Mouse (Mus musculus) left cerebral cortex, adult 18-20 months (tissue): ENCODE data around the gene Dpm3. TPM values are rescaled to one million over a fixed set of nuclear protein-coding genes. Genes with fewer than 3 reads are reported as not detected.

Source experiments
- microRNA-seq, 2 experiments: library from miRNA; unstranded; fragments of <30 nt; microRNA quantifications; one replicate each; pipeline ENCODE4 v1.2.0; 2021
- total RNA-seq, 2 experiments: library from RNA; stranded (reverse); gene quantifications; 2 replicates each; pipeline ENCODE4 v1.2.3; 2021

The Dpm3 gene
- total RNA-seq, 2 experiments from 2014 or later = 56.5 to 56.6 TPM

Small RNAs within 50 kb of the gene (microRNA-seq; reads per million reads assigned to microRNA genes)
- gene Mir92b = 6,610 to 10,586 reads per million in 2 experiments

Other genes with a start within 250 kb of the Dpm3 start
- gene Rusc1, start 166.0 kb upstream of the Dpm3 start, total RNA-seq = 100 to 1,000 TPM; 186 to 198 TPM
- gene Gm43738, start 158.3 kb upstream of the Dpm3 start, total RNA-seq = not detected
- 100 to 1,000 TPM; 110 to 111 TPM for gene Fdps, start 157.4 kb upstream of the Dpm3 start, total RNA-seq
- not detected for gene Pklr, start 123.2 kb upstream of the Dpm3 start, total RNA-seq
- 10 to 100 TPM; 14.4 to 21.9 TPM for gene Hcn3, start 99.2 kb upstream of the Dpm3 start, total RNA-seq
- gene Clk2, start 94.6 kb upstream of the Dpm3 start, total RNA-seq = 10 to 100 TPM; 40.9 to 45.0 TPM
- 10 to 100 TPM; 63.2 to 63.7 TPM for gene Scamp3, start 81.9 kb upstream of the Dpm3 start, total RNA-seq
- gene Fam189b, start 76.2 kb upstream of the Dpm3 start, total RNA-seq = 10 to 100 TPM; 48.1 to 58.5 TPM
- 10 to 100 TPM; 61.5 to 64.9 TPM for gene Gba, start 56.4 kb upstream of the Dpm3 start, total RNA-seq
- 10 to 100 TPM; 16.0 to 19.4 TPM for gene Thbs3, start 44.2 kb upstream of the Dpm3 start, total RNA-seq
- 10 to 100 TPM; 83.2 to 97.1 TPM for gene Mtx1, start 32.3 kb upstream of the Dpm3 start, total RNA-seq
- gene Muc1, start 30.3 kb upstream of the Dpm3 start, total RNA-seq = under 1 TPM; 0.45 to 0.63 TPM
- 10 to 100 TPM; 66.0 to 67.7 TPM for gene Krtcap2, start 13.4 kb upstream of the Dpm3 start, total RNA-seq
- 10 to 100 TPM; 76.1 to 77.1 TPM for gene Trim46, start 13.0 kb upstream of the Dpm3 start, total RNA-seq
- 10 to 100 TPM; 35.2 to 35.8 TPM for gene Slc50a1, start 11.2 kb downstream of the Dpm3 start, total RNA-seq
- 1 to 10 TPM; 5.9 to 8.3 TPM for gene Efna1, start 21.8 kb downstream of the Dpm3 start, total RNA-seq
- 10 to 100 TPM; 58.3 to 60.8 TPM for gene Efna3, start 63.6 kb downstream of the Dpm3 start, total RNA-seq
- under 1 TPM in 1 of 2 experiments, not detected in 1; 0.28 TPM for gene Efna4, start 78.7 kb downstream of the Dpm3 start, total RNA-seq
- 100 to 1,000 TPM in 1 of 2 experiments, 10 to 100 TPM in 1; 99.8 to 102 TPM for gene Adam15, start 90.6 kb downstream of the Dpm3 start, total RNA-seq
- gene Dcst2, start 102.6 kb downstream of the Dpm3 start, total RNA-seq = under 1 TPM; 0.19 to 0.42 TPM
- not detected for gene Dcst1, start 105.9 kb downstream of the Dpm3 start, total RNA-seq
- 10 to 100 TPM; 13.6 to 15.5 TPM for gene Zbtb7b, start 135.4 kb downstream of the Dpm3 start, total RNA-seq
- 1 to 10 TPM; 3.8 to 6.4 TPM for gene Lenep, start 143.4 kb downstream of the Dpm3 start, total RNA-seq
- 10 to 100 TPM; 31.6 to 36.0 TPM for gene Flad1, start 152.5 kb downstream of the Dpm3 start, total RNA-seq
- gene Cks1b, start 159.0 kb downstream of the Dpm3 start, total RNA-seq = 1 to 10 TPM; 2.2 to 2.7 TPM
- gene Shc1, start 159.1 kb downstream of the Dpm3 start, total RNA-seq = 10 to 100 TPM; 15.0 to 15.6 TPM
- 10 to 100 TPM; 57.2 to 66.1 TPM for gene Pygo2, start 170.9 kb downstream of the Dpm3 start, total RNA-seq
- gene Pbxip1, start 177.3 kb downstream of the Dpm3 start, total RNA-seq = 10 to 100 TPM; 33.9 to 34.4 TPM
- 10 to 100 TPM; 37.8 to 38.3 TPM for gene Pmvk, start 195.2 kb downstream of the Dpm3 start, total RNA-seq